Mouse (Mus musculus): ENCODE results near the gene Rgs3.

DNA sequence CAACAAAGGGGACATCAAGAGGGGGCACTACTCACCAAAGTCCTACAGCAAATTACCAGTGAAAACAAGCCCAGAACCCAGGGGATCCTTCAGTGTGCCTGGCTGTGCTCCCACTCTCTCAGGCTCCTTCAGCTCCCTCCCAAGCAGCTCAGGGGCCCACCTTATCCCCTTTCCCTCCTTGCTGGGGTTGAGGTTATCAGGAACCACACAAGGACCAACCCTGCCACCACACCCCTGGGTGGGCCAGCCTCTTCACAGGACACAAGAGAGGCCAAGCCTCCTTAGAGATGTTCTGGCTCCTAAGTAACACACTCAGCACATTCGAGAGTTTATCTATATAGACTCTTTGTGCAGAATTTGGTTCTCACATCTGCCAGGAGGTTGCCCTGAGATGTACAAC is 43.1 kb upstream of the Rgs3 start:
- no peak for TF ChIP-seq FLI1 (IDR thresholded peaks at IDR 0.05; ENCODE audit: low read length)
- no peak for TF ChIP-seq GATA1 (IDR thresholded peaks at IDR 0.05; ENCODE audit: borderline replicate concordance, low read length)
